8 mouse cellular contexts compared by ENCODE assay signal in genomic region chr9:27790725-27791638, GRCm38 (mm10). TPM values are rescaled to one million over a fixed set of nuclear protein-coding genes. Genes with fewer than 3 reads are reported as not detected.
DNase-seq lines count a peak whose midpoint lies in the region; ATAC-seq and TF ChIP-seq lines count a peak whose summit lies in the region.

TSS of gene Opcml (plus strand) at chr9:27790775.

- no peak within 1 kb of the TSS for H3K27ac ChIP-seq in lung, postnatal 0 days (ENCODE audit: low read length)
- H3K27ac ChIP-seq in embryonic facial prominence, embryonic 13.5 days: no peak within 1 kb of the TSS
- no peak within 1 kb of the TSS for H3K27ac ChIP-seq in intestine, embryonic 15.5 days
- peak within 1 kb of the TSS; percentile 71 for H3K27ac ChIP-seq in midbrain, embryonic 10.5 days (replicated peaks)
- no peak within 1 kb of the TSS for H3K27ac ChIP-seq in stomach, postnatal 0 days (replicated peaks)

- H3K4me3 ChIP-seq in lung, postnatal 0 days (ENCODE audit: low read depth, low read length): peak within 1 kb of the TSS; percentile 10; the same call in 1 of the 2 replicates
- H3K4me3 ChIP-seq in embryonic facial prominence, embryonic 13.5 days: peak within 1 kb of the TSS; percentile 45
- peak within 1 kb of the TSS; percentile 26 for H3K4me3 ChIP-seq in intestine, embryonic 15.5 days (replicated peaks)
- peak within 1 kb of the TSS; percentile 60 for H3K4me3 ChIP-seq in midbrain, embryonic 10.5 days
- H3K4me3 ChIP-seq in stomach, postnatal 0 days (ENCODE audit: low read depth, low read length): peak within 1 kb of the TSS; percentile 25

- DNase-seq in lung, postnatal 0 days (ENCODE audit: low spot score): no peak
- DNase-seq in lung, postnatal 36 days: no peak
- DNase-seq in midbrain, embryonic 10.5 days (ENCODE audit: low spot score): peak; percentile 67
- peak; percentile 34 for DNase-seq in stomach, postnatal 0 days (ENCODE audit: low spot score)
- no peak for DNase-seq in urinary bladder, postnatal 4 days (ENCODE audit: low spot score in 2 of 2)
- no peak for DNase-seq in spleen, postnatal 10 days (ENCODE audit: low spot score in 2 of 2)

- no peaks in the 10 kb centered on the region for H3K9me3 ChIP-seq in lung, postnatal 0 days (ENCODE audit: low read length)
- H3K9me3 ChIP-seq in embryonic facial prominence, embryonic 13.5 days: no peaks in the 10 kb centered on the region
- no peaks in the 10 kb centered on the region for H3K9me3 ChIP-seq in intestine, embryonic 15.5 days
- H3K9me3 ChIP-seq in midbrain, embryonic 10.5 days (replicated peaks): no peaks in the 10 kb centered on the region
- no peaks in the 10 kb centered on the region for H3K9me3 ChIP-seq in stomach, postnatal 0 days (ENCODE audit: control insufficient read depth, low read length)

- no peak for TF ChIP-seq CTCF in lung, postnatal 0 days (IDR thresholded peaks at IDR 0.05)
- TF ChIP-seq CTCF in stomach, postnatal 0 days (IDR thresholded peaks at IDR 0.05; ENCODE audit: low read depth): no peak

- ATAC-seq in lung, postnatal 0 days: no peak
- ATAC-seq in embryonic facial prominence, embryonic 13.5 days (ENCODE audit: insufficient number of reproducible peaks, insufficient read depth, low FRiP score, low TSS enrichment, low read depth): no peak
- 0 out of 2 replicates have a peak, but pooled peaks have one; percentile 28 for ATAC-seq in intestine, embryonic 15.5 days
- no peak for ATAC-seq in stomach, postnatal 0 days (ENCODE audit: low FRiP score, low TSS enrichment)

- H3K27me3 ChIP-seq in lung, postnatal 0 days (replicated peaks; ENCODE audit: insufficient read depth, low read length): peaks cover 17% of the 10 kb centered on the region; the same call in 1 of the 2 replicates
- H3K27me3 ChIP-seq in embryonic facial prominence, embryonic 13.5 days: peaks cover 50% of the 10 kb centered on the region
- H3K27me3 ChIP-seq in intestine, embryonic 15.5 days (replicated peaks): peaks cover 24% of the 10 kb centered on the region
- H3K27me3 ChIP-seq in midbrain, embryonic 10.5 days (ENCODE audit: low read depth, poor library complexity, severe bottlenecking): peaks cover 50% of the 10 kb centered on the region
- no peaks in the 10 kb centered on the region for H3K27me3 ChIP-seq in stomach, postnatal 0 days (ENCODE audit: control insufficient read depth, insufficient read depth, low read length)

- H3K9ac ChIP-seq in lung, postnatal 0 days (replicated peaks; ENCODE audit: low read depth): no peak within 1 kb of the TSS
- H3K9ac ChIP-seq in embryonic facial prominence, embryonic 13.5 days: peak within 1 kb of the TSS; percentile 55
- H3K9ac ChIP-seq in intestine, embryonic 15.5 days: no peak within 1 kb of the TSS
- H3K9ac ChIP-seq in stomach, postnatal 0 days (ENCODE audit: low read length): peak within 1 kb of the TSS; percentile 45; the same call in 1 of the 2 replicates

- 3% methylated on average over 28 of the region's 28 CpGs for WGBS in lung, postnatal 0 days
- WGBS in embryonic facial prominence, embryonic 13.5 days: under 1% methylated on average over 28 of the region's 28 CpGs
- 2% methylated on average over 28 of the region's 28 CpGs for WGBS in intestine, embryonic 15.5 days
- 1% methylated on average over 28 of the region's 28 CpGs for WGBS in midbrain, embryonic 10.5 days
- 2% methylated on average over 28 of the region's 28 CpGs for WGBS in stomach, postnatal 0 days

- TF ChIP-seq EP300 in lung, postnatal 0 days (IDR thresholded peaks at IDR 0.05): no peak
- no peak for TF ChIP-seq EP300 in stomach, postnatal 0 days (optimal IDR thresholded peaks at IDR 0.05)

- no peaks in the 10 kb centered on the region for H3K36me3 ChIP-seq in lung, postnatal 0 days (ENCODE audit: insufficient read depth, low read length)
- no peaks in the 10 kb centered on the region for H3K36me3 ChIP-seq in embryonic facial prominence, embryonic 13.5 days
- H3K36me3 ChIP-seq in intestine, embryonic 15.5 days: no peaks in the 10 kb centered on the region
- no peaks in the 10 kb centered on the region for H3K36me3 ChIP-seq in midbrain, embryonic 10.5 days
- H3K36me3 ChIP-seq in stomach, postnatal 0 days (ENCODE audit: control insufficient read depth, insufficient read depth, low read length): no peaks in the 10 kb centered on the region

- peak within 1 kb of the TSS; percentile 30 for H3K4me2 ChIP-seq in lung, postnatal 0 days (replicated peaks; ENCODE audit: low read depth, low read length)
- H3K4me2 ChIP-seq in embryonic facial prominence, embryonic 13.5 days: peak within 1 kb of the TSS; percentile 69
- H3K4me2 ChIP-seq in intestine, embryonic 15.5 days (replicated peaks): peak within 1 kb of the TSS; percentile 67
- H3K4me2 ChIP-seq in stomach, postnatal 0 days (replicated peaks; ENCODE audit: low read depth): peak within 1 kb of the TSS; percentile 50

- H3K4me1 ChIP-seq in lung, postnatal 0 days (ENCODE audit: insufficient read depth, low read depth, low read length): no peaks in the 10 kb centered on the region; the same call in 1 of the 2 replicates
- peaks cover 14% of the 10 kb centered on the region for H3K4me1 ChIP-seq in embryonic facial prominence, embryonic 13.5 days
- H3K4me1 ChIP-seq in intestine, embryonic 15.5 days (replicated peaks): no peaks in the 10 kb centered on the region
- H3K4me1 ChIP-seq in midbrain, embryonic 10.5 days: peaks cover 15% of the 10 kb centered on the region
- H3K4me1 ChIP-seq in stomach, postnatal 0 days (replicated peaks; ENCODE audit: control insufficient read depth, insufficient read depth): no peaks in the 10 kb centered on the region

RNA-seq across cellular contexts. Expression of gene Opcml, which starts in this region (rescaled TPM):
- 2.5 and 3.7 TPM in 2 replicates for polyA plus RNA-seq in lung, postnatal 0 days (2015; fragmentation: Nextera tagmentation; extraction: Ambion mirVana)
- polyA plus RNA-seq in embryonic facial prominence, embryonic 13.5 days (2015; fragmentation: Nextera tagmentation; extraction: Ambion mirVana): 2.9 and 6.4 TPM in 2 replicates
- 3.4 and 4.4 TPM in 2 replicates for polyA plus RNA-seq in intestine, embryonic 15.5 days (2015; fragmentation: Nextera tagmentation; extraction: Ambion mirVana)
- polyA plus RNA-seq in midbrain, embryonic 10.5 days (2016; fragmentation: Nextera tagmentation; extraction: Ambion mirVana): 2.0 and 3.1 TPM in 2 replicates
- polyA plus RNA-seq in stomach, postnatal 0 days (2015; fragmentation: Nextera tagmentation; extraction: Ambion mirVana): 1.1 and 1.2 TPM in 2 replicates

Comparison
In these comparisons a context has a peak if more than half of its experiments do, and no peak if none do; other contexts are left out.
1. DNase-seq: peak in midbrain, embryonic 10.5 days (single experiment) and stomach, postnatal 0 days (single experiment); none in lung, postnatal 0 days (single experiment), lung, postnatal 36 days (single experiment), urinary bladder, postnatal 4 days (0 of 2) and spleen, postnatal 10 days (0 of 2).
2. H3K4me3 ChIP-seq: peak in every context shown above with its lines; median percentile 60 in midbrain, embryonic 10.5 days; 45 in embryonic facial prominence, embryonic 13.5 days; 26 in intestine, embryonic 15.5 days; 25 in stomach, postnatal 0 days; 10 in lung, postnatal 0 days.
3. H3K9ac ChIP-seq: peak in embryonic facial prominence, embryonic 13.5 days (single experiment) and stomach, postnatal 0 days (single experiment); none in lung, postnatal 0 days (single experiment) and intestine, embryonic 15.5 days (single experiment).
4. Peak in every context shown above with its lines, with median percentiles within 50 percentile points of each other: H3K4me2 ChIP-seq.